Mouse (Mus musculus): ENCODE measurements around the gene Tssk2. TPM values are rescaled to one million over a fixed set of nuclear protein-coding genes. Genes with fewer than 3 reads are reported as not detected.

The Tssk2 gene
- polyA plus RNA-seq, 1 experiment = not detected

GRCm38 (mm10) chr16:17892606-17893005 is 5.8 kb upstream of the Tssk2 start:
- H3K27me3 ChIP-seq (replicated peaks) = peaks cover 26% of the 10 kb centered on the region
- TF ChIP-seq GATA1 (IDR thresholded peaks at IDR 0.05; ENCODE audit: borderline replicate concordance, low read length) (no peak), FLI1 (IDR thresholded peaks at IDR 0.05; ENCODE audit: low read length) (no peak)
- no peak overlapping the region for H3K4me3 ChIP-seq (replicated peaks)
- peaks cover 6% of the 10 kb centered on the region for H3K36me3 ChIP-seq (replicated peaks; ENCODE audit: low read length)
- H3K9me3 ChIP-seq = no peaks in the 10 kb centered on the region
- H3K4me1 ChIP-seq = peaks cover 29% of the 10 kb centered on the region

GRCm38 (mm10) chr16:17893923-17894322 is 4.5 kb upstream of the Tssk2 start, which contains the start of gene Tssk1:
Gene Tssk1, plus strand, starts transcription at chr16:17894223.
- Histone ChIP-seq H3K9me3 (no peaks in the 10 kb centered on the region), H3K4me3 (replicated peaks) (no peak within 1 kb of the TSS), H3K4me1 (peaks cover 30% of the 10 kb centered on the region), H3K27me3 (replicated peaks) (peaks cover 26% of the 10 kb centered on the region), H3K36me3 (replicated peaks; ENCODE audit: low read length) (peaks cover 14% of the 10 kb centered on the region)
- TF ChIP-seq GATA1 (IDR thresholded peaks at IDR 0.05; ENCODE audit: borderline replicate concordance, low read length) = no peak
- no peak for TF ChIP-seq FLI1 (IDR thresholded peaks at IDR 0.05; ENCODE audit: low read length)

- peaks cover 26% of the 10 kb centered on the region for H3K27me3 ChIP-seq (replicated peaks)
- H3K36me3 ChIP-seq (replicated peaks; ENCODE audit: low read length) = peaks cover 30% of the 10 kb centered on the region
- no peaks in the 10 kb centered on the region for H3K9me3 ChIP-seq
- H3K4me3 ChIP-seq (replicated peaks) = no peak overlapping the region
- TF ChIP-seq GATA1 (IDR thresholded peaks at IDR 0.05; ENCODE audit: borderline replicate concordance, low read length) (no peak), FLI1 (IDR thresholded peaks at IDR 0.05; ENCODE audit: low read length) (no peak)
- peaks cover 15% of the 10 kb centered on the region for H3K4me1 ChIP-seq
Measured at GRCm38 (mm10) chr16:17896091-17896490, 2.3 kb upstream of the Tssk2 start.

GRCm38 (mm10) chr16:17911052-17911595 is 12.7 kb downstream of the Tssk2 start, which contains the start of gene Ess2:
Gene Ess2, minus strand, starts transcription at chr16:17911348.
- TF ChIP-seq FLI1 (IDR thresholded peaks at IDR 0.05; ENCODE audit: low read length) (no peak), GATA1 (IDR thresholded peaks at IDR 0.05; ENCODE audit: borderline replicate concordance, low read length) (no peak)
- H3K27me3 ChIP-seq (replicated peaks) = peaks cover 44% of the 10 kb centered on the region
- peak within 1 kb of the TSS; percentile 97 for H3K4me3 ChIP-seq (replicated peaks)
- H3K36me3 ChIP-seq (replicated peaks; ENCODE audit: low read length) = peaks cover 37% of the 10 kb centered on the region
- H3K4me1 ChIP-seq = peaks cover 37% of the 10 kb centered on the region
- H3K9me3 ChIP-seq = 0 out of 2 replicates have a peak, but pooled peaks cover 4% of the 10 kb centered on the region

- Histone ChIP-seq H3K27me3 (replicated peaks) (peaks cover 67% of the 10 kb centered on the region), H3K9me3 (peaks cover 16% of the 10 kb centered on the region)
Measured at GRCm38 (mm10) chr16:17914307-17915249, 16.1 kb downstream of the Tssk2 start, which contains the start of gene Gsc2. Gene Gsc2, minus strand, starts transcription at chr16:17915059.

GRCm38 (mm10) chr16:17920586-17920985 is 22.1 kb downstream of the Tssk2 start:
- H3K36me3 ChIP-seq (replicated peaks; ENCODE audit: low read length) = peaks cover 22% of the 10 kb centered on the region
- H3K4me3 ChIP-seq (replicated peaks) = peak overlapping the region; percentile 95
- no peak for TF ChIP-seq GATA1 (IDR thresholded peaks at IDR 0.05; ENCODE audit: borderline replicate concordance, low read length)
- no peak for TF ChIP-seq FLI1 (IDR thresholded peaks at IDR 0.05; ENCODE audit: low read length)
- H3K4me1 ChIP-seq = peaks cover 56% of the 10 kb centered on the region
- peaks cover 31% of the 10 kb centered on the region for H3K27me3 ChIP-seq (replicated peaks)
- H3K9me3 ChIP-seq = peaks cover 12% of the 10 kb centered on the region

More at GRCm38 (mm10) chr16:17914307-17915249, 16.1 kb downstream of the Tssk2 start, which contains the start of gene Gsc2:
- Histone ChIP-seq H3K4me3 (replicated peaks) (peak within 1 kb of the TSS; percentile 88), H3K4me1 (peaks cover 40% of the 10 kb centered on the region), H3K36me3 (replicated peaks; ENCODE audit: low read length) (peaks cover 3% of the 10 kb centered on the region)
- TF ChIP-seq FLI1 (IDR thresholded peaks at IDR 0.05; ENCODE audit: low read length) (no peak), GATA1 (IDR thresholded peaks at IDR 0.05; ENCODE audit: borderline replicate concordance, low read length) (no peak)

GRCm38 (mm10) chr16:17921325-17922162 is 23.1 kb downstream of the Tssk2 start:
- H3K36me3 ChIP-seq (replicated peaks; ENCODE audit: low read length) = peaks cover 31% of the 10 kb centered on the region
- H3K4me3 ChIP-seq (replicated peaks) = peak overlapping the region; percentile 95
- TF ChIP-seq FLI1 (IDR thresholded peaks at IDR 0.05; ENCODE audit: low read length) (no peak), GATA1 (IDR thresholded peaks at IDR 0.05; ENCODE audit: borderline replicate concordance, low read length) (no peak)
- peaks cover 65% of the 10 kb centered on the region for H3K4me1 ChIP-seq
- peaks cover 21% of the 10 kb centered on the region for H3K27me3 ChIP-seq (replicated peaks)
- H3K9me3 ChIP-seq = peaks cover 8% of the 10 kb centered on the region

- Histone ChIP-seq H3K36me3 (replicated peaks; ENCODE audit: low read length) (peaks cover 37% of the 10 kb centered on the region), H3K9me3 (peaks cover 6% of the 10 kb centered on the region), H3K4me3 (replicated peaks) (peak overlapping the region; percentile 95), H3K4me1 (peaks cover 71% of the 10 kb centered on the region), H3K27me3 (replicated peaks) (peaks cover 15% of the 10 kb centered on the region)
- TF ChIP-seq GATA1 (IDR thresholded peaks at IDR 0.05; ENCODE audit: borderline replicate concordance, low read length) = no peak
- TF ChIP-seq FLI1 (IDR thresholded peaks at IDR 0.05; ENCODE audit: low read length) = no peak
Measured at GRCm38 (mm10) chr16:17922163-17922538, 23.7 kb downstream of the Tssk2 start.
